Mouse (Mus musculus) hindbrain, embryonic 10.5 days (tissue): ENCODE measurements around the gene Map3k4. TPM values are rescaled to one million over a fixed set of nuclear protein-coding genes. Genes with fewer than 3 reads are reported as not detected.

ENCODE experiments used
- DNase-seq: peaks from one replicate; pipeline ENCODE4 v3.0.0-alpha.2; 2017; ENCODE audit warnings: low spot score
- H3K27ac ChIP-seq: fragments of 300-500 bp; sonication (generic); 2 replicates; pipeline ENCODE4 v1.5.1; 2016; ENCODE audit warnings: mild to moderate bottlenecking, moderate library complexity
- H3K27me3 ChIP-seq: fragments of 300-500 bp; sonication (generic); 2 replicates; pipeline ENCODE4 v1.6.1; 2016; ENCODE audit warnings: mild to moderate bottlenecking; ENCODE audit not compliant: poor library complexity, insufficient read depth, severe bottlenecking
- H3K36me3 ChIP-seq: fragments of 300-500 bp; sonication (generic); 2 replicates; pipeline ENCODE4 v1.6.1; 2016; ENCODE audit warnings: mild to moderate bottlenecking, moderate library complexity
- H3K4me1 ChIP-seq: fragments of 300-500 bp; sonication (generic); replicated peaks from 2 replicates; pipeline ENCODE4 v1.6.1; 2016; ENCODE audit warnings: mild to moderate bottlenecking
- H3K4me3 ChIP-seq: fragments of 300-500 bp; sonication (generic); 2 replicates; pipeline ENCODE4 v1.5.1; 2016; ENCODE audit warnings: mild to moderate bottlenecking, moderate library complexity
- H3K9me3 ChIP-seq: fragments of 300-500 bp; sonication (generic); 2 replicates; pipeline ENCODE4 v1.6.1; 2016; ENCODE audit warnings: mild to moderate bottlenecking, moderate library complexity
- WGBS: fragments of 180-500 bp; shearing (Covaris S2); methylation state at CpG from one replicate; pipeline ENCODE4 v1.1.7; 2016; 5-methylcytosine and 5-hydroxymethylcytosine counted together
- polyA plus RNA-seq: library from polyadenylated mRNA; unstranded; fragments of >200 nt; fragmentation: Nextera tagmentation; extraction: Ambion mirVana; gene quantifications from 2 replicates; pipeline ENCODE4 v1.2.1, GENCODE M21; 2016

Gene Map3k4
- polyA plus RNA-seq, 1 experiment from 2014 or later = 47.7 TPM

DNA sequence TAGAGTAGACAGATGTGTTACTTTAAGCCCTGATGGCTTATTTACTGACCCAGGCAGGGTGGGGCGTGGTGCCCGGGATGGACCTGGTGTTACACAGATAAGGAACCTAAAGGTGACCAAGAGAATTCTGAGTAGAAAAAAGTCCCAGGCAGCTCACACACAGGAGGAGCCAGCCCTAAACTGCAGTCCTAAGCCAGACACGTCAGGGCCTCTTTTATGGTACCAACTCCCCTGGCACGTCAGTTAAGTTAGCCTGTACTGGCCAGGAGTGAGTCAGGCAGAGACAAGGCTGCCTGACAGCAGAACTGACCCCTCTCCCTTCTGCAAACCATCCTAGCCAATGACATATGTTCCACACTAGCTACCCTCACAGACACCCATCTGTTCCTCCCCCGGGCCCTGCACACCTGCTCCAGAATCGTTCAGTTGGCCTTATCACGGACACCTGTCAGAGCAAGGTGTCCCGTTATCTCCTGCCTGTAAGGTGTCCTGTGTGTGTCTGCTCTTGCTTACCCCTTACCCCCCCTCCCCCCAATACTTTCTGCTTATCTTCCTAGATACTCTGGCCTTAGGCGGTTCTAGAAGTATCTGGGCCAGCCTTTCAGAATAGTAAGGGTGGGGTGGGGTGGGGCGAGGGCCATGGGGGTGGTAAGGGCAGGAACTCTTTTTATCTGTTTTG, 113.4 kb downstream of the Map3k4 start:
- no peaks in the 10 kb centered on the region for H3K27me3 ChIP-seq
- DNase-seq = no peak
- WGBS = 77% methylated on average over 10 of the region's 10 CpGs
- peaks cover 50% of the 10 kb centered on the region for H3K4me1 ChIP-seq
- no peak overlapping the region for H3K4me3 ChIP-seq
- peaks cover 29% of the 10 kb centered on the region; the same call in 1 of the 2 replicates for H3K36me3 ChIP-seq
- peak overlapping the region; percentile 79 for H3K27ac ChIP-seq
- H3K9me3 ChIP-seq = no peaks in the 10 kb centered on the region

DNA sequence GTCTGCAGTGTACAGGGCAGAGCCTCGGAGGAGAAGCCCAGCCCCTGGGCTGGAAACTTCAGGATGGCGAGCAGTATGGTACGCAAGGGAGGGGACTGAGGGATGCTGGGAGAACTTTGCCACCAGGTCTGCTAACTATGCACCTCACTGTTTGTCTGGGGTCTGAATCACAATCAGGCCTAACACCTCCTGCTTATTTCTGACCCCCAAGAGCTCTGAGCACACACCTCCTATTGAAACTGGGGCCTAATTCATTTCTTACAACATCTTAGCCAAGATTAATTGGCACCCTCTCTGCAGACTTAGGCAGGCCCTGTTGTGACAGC, 113.9 kb downstream of the Map3k4 start:
- Histone ChIP-seq H3K27ac (peak overlapping the region; percentile 79), H3K27me3 (no peaks in the 10 kb centered on the region), H3K36me3 (peaks cover 28% of the 10 kb centered on the region; the same call in 1 of the 2 replicates), H3K4me1 (peaks cover 50% of the 10 kb centered on the region), H3K9me3 (no peaks in the 10 kb centered on the region), H3K4me3 (no peak overlapping the region)
- 79% methylated on average over 3 of the region's 3 CpGs for WGBS
- DNase-seq = no peak

DNA sequence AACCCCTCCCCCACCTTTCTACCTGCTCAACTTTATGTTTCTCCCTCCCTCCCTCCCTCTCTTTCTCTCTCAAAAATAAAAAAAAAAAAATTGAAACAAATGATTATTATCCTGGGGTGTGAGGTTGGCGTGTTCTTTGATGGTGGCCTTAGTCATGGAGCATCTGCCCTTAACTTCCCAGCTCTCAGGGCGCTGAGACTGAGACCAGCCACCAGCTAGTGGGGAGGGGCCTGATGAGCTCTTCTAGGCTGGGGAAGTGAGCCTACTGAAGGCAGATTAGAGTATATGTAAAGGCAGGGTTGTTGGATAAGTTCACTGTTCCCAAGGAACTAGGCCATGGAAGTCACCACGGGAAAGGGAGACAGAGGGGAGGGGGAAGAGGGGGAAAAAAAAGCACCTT, 114.3 kb downstream of the Map3k4 start:
- WGBS = 70% methylated on average over 3 of the region's 3 CpGs
- no peak for DNase-seq
- Histone ChIP-seq H3K4me3 (no peak overlapping the region), H3K9me3 (no peaks in the 10 kb centered on the region), H3K27ac (peak overlapping the region; percentile 79; the same call in 1 of the 2 replicates), H3K4me1 (peaks cover 50% of the 10 kb centered on the region), H3K36me3 (peaks cover 28% of the 10 kb centered on the region; the same call in 1 of the 2 replicates), H3K27me3 (no peaks in the 10 kb centered on the region)

DNA sequence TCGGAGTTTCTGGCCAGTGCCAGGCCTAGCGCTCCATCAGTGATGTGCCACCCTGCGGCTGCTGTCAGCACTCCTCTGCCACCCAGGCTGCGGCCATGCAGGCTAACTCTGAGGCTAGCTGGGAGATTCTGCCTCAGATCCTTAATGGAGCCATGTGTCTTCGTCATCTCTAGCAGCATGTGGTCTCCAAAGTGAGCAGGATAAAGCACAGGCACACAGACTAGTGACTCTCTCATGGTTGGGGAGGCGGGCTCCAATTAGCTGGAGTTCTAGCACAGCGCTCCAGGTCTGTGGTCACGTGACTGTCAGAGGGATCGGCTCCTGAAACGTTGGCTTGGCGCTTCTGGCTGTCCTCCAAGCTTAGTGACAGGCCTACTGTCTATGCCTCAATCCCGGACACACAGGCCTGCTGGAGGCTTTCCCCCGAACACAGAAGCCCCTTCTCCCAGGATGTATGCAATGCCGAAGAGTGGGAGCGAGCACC, 115.1 kb downstream of the Map3k4 start:
- no peak for DNase-seq
- Histone ChIP-seq H3K27me3 (no peaks in the 10 kb centered on the region), H3K9me3 (no peaks in the 10 kb centered on the region), H3K4me1 (peaks cover 50% of the 10 kb centered on the region), H3K36me3 (peaks cover 34% of the 10 kb centered on the region; the same call in 1 of the 2 replicates), H3K27ac (peak overlapping the region; percentile 31; the same call in 1 of the 2 replicates), H3K4me3 (no peak overlapping the region)
- WGBS = 76% methylated on average over 15 of the region's 15 CpGs

DNA sequence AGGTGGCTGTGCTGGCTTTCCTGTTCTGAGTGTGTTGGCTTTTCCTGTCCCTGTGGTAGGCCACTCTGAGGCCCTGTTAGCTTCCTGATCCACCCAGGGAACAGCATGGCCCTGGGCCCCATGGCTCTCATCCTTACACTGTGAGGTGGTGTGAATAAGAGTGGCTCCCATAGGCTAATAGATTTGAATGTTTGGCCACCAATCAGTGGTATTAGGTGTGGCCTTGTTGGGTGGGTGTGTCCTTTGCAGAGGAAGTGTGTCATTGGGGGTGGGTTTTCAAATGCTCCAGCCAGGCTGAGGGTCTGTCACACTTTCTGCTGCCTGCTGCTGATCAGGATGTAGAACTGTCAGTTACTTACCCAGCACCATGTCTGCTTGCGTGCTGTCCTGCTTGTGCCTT, 117.5 kb downstream of the Map3k4 start:
- peaks cover 50% of the 10 kb centered on the region for H3K36me3 ChIP-seq
- no peak overlapping the region for H3K4me3 ChIP-seq
- no peaks in the 10 kb centered on the region for H3K27me3 ChIP-seq
- 0 out of 2 replicates have a peak overlapping the region, but pooled peaks have one; percentile 2 for H3K27ac ChIP-seq
- WGBS = 88% methylated on average over 1 of the region's 1 CpGs
- peaks cover 31% of the 10 kb centered on the region for H3K4me1 ChIP-seq
- no peaks in the 10 kb centered on the region for H3K9me3 ChIP-seq
- DNase-seq = no peak

DNA sequence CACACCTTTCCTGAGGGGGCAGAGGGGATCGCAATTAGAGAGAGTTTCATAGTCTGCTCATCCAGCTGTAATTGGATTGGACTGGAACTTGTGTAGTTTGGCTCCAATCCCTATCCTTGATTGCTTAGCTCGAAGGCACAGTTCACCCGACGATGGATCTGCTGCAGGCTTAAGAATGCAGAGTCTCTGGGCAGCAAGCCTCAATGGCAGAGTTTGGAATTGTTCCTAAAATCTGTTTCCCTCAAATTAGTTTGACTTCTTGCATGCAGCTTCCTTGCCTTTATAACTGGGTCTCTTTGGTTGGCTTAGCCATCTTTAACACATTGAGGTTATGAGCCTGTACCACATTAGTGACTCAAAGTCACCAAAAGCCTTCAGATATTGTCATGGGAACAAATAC, 118.7 kb downstream of the Map3k4 start:
- no peaks in the 10 kb centered on the region for H3K9me3 ChIP-seq
- H3K4me3 ChIP-seq = no peak overlapping the region
- no peaks in the 10 kb centered on the region for H3K27me3 ChIP-seq
- 86% methylated on average over 4 of the region's 4 CpGs for WGBS
- no peak overlapping the region for H3K27ac ChIP-seq
- peaks cover 29% of the 10 kb centered on the region for H3K4me1 ChIP-seq
- no peak for DNase-seq
- peaks cover 50% of the 10 kb centered on the region for H3K36me3 ChIP-seq

DNA sequence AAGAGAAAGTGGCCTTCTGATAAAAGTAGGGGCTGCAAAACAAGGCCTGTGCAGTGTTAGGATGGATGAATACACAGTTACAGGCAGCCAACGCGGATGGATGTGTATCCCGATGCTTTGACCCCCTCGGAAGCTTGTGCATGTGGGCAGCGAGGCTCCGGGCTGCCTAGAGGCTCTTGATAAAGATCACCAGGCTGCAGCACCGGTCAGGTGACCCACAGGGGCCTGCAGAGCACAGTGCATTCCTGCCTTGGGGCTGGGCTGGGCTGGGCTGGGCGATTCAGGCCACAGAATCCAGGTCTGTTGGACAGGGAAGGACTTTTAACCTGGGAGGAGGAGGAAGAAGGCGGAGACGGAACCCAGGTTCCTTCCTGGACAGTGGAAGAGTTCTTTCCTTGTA, 123.0 kb downstream of the Map3k4 start:
- H3K27ac ChIP-seq = peak overlapping the region; percentile 77
- WGBS = 65% methylated on average over 10 of the region's 10 CpGs
- no peak overlapping the region for H3K4me3 ChIP-seq
- peaks cover 15% of the 10 kb centered on the region for H3K4me1 ChIP-seq
- DNase-seq = no peak
- no peaks in the 10 kb centered on the region for H3K9me3 ChIP-seq
- peaks cover 46% of the 10 kb centered on the region for H3K36me3 ChIP-seq
- H3K27me3 ChIP-seq = no peaks in the 10 kb centered on the region

DNA sequence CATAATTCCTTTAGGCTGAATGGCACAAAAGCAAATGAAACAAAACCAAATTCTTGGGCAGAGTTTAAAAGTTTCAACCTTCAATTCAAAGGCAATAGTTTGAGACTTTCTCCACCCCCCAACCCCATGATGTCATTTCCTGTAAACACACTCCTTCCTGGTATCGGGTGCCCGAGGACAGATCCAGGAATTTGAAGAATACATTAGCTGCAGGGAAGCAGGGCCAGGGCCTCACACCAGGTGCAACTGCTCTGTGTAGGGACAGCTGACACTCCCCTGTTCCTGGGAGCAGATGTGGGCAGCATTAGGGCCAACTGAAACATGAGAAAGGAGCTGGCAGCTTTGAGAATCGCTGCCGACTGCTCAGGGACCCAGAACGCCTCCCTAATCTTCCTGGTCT, 123.5 kb downstream of the Map3k4 start:
- Histone ChIP-seq H3K27ac (peak overlapping the region; percentile 77), H3K36me3 (peaks cover 44% of the 10 kb centered on the region), H3K9me3 (no peaks in the 10 kb centered on the region), H3K27me3 (no peaks in the 10 kb centered on the region), H3K4me3 (no peak overlapping the region), H3K4me1 (peaks cover 15% of the 10 kb centered on the region)
- 51% methylated on average over 5 of the region's 5 CpGs for WGBS
- DNase-seq = peak; percentile 25

DNA sequence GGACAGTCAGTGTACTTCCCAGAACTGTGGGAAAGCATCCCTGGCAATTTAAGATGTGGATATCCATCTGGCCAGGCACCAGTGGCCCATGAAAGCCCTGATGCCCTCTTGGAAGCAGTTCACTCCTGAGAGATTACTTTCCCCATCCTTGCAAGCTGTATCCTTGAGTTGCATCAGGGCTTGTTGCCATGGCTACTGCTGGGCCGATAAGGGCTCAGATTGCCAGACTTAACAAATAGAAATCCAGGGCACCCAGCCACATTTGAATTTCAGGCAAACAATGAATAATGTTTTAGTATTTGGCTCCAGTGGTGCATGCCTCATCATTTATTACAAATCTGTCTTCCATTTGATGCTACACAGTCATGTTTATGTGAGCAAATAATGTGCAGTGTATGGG, 130.8 kb downstream of the Map3k4 start:
- DNase-seq = no peak

DNA sequence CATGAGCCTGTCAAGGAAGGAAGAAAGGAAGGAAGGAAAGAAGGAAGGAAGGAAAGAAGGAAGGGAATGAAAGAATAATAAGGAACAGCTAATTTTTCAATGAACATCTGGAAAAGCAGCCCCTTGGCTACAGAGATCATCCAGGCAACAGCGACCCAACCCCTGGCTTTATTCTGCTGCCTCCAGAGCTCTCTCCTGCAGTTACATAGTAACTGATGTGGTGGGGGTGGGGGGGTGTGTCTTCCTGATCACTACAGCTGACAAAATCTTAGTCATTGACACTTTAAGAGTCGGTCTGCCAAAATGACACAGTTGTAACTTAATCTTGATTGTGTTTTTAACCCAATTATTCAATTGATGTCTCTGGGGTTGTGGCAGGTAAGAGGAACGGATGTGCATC, 132.3 kb downstream of the Map3k4 start:
- Histone ChIP-seq H3K36me3 (peaks cover 22% of the 10 kb centered on the region), H3K27ac (no peak overlapping the region), H3K27me3 (no peaks in the 10 kb centered on the region), H3K4me3 (no peak overlapping the region), H3K4me1 (peaks cover 3% of the 10 kb centered on the region; the same call in 1 of the 2 replicates), H3K9me3 (peaks cover 2% of the 10 kb centered on the region; the same call in 1 of the 2 replicates)
- no peak for DNase-seq
- WGBS = 86% methylated on average over 3 of the region's 3 CpGs

More for the DNA sequence above, 130.8 kb downstream of the Map3k4 start:
- Histone ChIP-seq H3K4me3 (no peak overlapping the region), H3K27me3 (no peaks in the 10 kb centered on the region), H3K27ac (no peak overlapping the region), H3K36me3 (peaks cover 30% of the 10 kb centered on the region), H3K9me3 (peaks cover 2% of the 10 kb centered on the region; the same call in 1 of the 2 replicates), H3K4me1 (peaks cover 3% of the 10 kb centered on the region; the same call in 1 of the 2 replicates)
- WGBS = 75% methylated on average over 1 of the region's 1 CpGs

DNA sequence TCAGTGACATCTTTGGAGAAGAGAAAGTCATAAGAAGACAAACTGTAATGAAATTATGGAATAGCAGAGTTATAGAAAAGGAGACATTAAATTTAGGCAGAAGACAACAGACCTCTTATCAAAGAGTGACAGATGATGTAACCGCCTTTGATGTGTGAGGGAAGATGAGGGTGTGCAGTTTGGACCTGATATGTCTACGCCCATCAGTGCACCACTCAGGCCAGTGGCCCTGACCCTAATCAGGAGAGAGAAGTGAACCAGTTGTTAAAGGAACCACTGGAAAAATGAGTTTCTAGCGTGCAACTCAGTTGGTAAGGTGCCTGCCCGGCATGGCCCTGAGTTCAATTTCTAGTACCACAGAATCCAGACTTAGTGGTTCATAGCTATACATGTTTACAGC, 132.7 kb downstream of the Map3k4 start:
- Histone ChIP-seq H3K4me3 (no peak overlapping the region), H3K4me1 (peaks cover 3% of the 10 kb centered on the region; the same call in 1 of the 2 replicates), H3K36me3 (peaks cover 22% of the 10 kb centered on the region), H3K27ac (no peak overlapping the region), H3K9me3 (peaks cover 2% of the 10 kb centered on the region; the same call in 1 of the 2 replicates), H3K27me3 (no peaks in the 10 kb centered on the region)
- DNase-seq = no peak
- 93% methylated on average over 4 of the region's 4 CpGs for WGBS

DNA sequence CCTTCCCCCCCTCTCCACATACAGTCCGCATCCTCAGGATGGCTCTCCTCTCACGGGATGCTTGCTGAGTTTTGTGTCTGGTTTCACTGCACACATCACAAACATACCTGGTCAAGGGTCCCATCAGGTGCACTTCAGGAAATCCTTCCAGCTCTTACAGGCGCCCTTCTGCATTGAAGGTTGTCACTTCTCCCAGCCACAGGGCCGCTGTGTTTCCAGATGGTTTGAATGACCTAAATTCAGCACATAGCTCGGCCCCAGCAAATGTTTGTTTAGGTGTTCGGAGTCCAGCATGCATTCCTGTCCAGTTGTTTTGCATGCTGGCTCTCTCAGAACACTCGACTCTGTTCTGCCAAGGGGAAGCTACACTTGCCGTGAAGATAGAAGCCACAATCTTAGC, 134.3 kb downstream of the Map3k4 start:
- no peak for DNase-seq
- Histone ChIP-seq H3K4me3 (no peak overlapping the region), H3K4me1 (peaks cover 3% of the 10 kb centered on the region; the same call in 1 of the 2 replicates), H3K27me3 (no peaks in the 10 kb centered on the region), H3K36me3 (peaks cover 27% of the 10 kb centered on the region), H3K9me3 (peaks cover 2% of the 10 kb centered on the region; the same call in 1 of the 2 replicates), H3K27ac (no peak overlapping the region)
- WGBS = 71% methylated on average over 8 of the region's 8 CpGs

DNA sequence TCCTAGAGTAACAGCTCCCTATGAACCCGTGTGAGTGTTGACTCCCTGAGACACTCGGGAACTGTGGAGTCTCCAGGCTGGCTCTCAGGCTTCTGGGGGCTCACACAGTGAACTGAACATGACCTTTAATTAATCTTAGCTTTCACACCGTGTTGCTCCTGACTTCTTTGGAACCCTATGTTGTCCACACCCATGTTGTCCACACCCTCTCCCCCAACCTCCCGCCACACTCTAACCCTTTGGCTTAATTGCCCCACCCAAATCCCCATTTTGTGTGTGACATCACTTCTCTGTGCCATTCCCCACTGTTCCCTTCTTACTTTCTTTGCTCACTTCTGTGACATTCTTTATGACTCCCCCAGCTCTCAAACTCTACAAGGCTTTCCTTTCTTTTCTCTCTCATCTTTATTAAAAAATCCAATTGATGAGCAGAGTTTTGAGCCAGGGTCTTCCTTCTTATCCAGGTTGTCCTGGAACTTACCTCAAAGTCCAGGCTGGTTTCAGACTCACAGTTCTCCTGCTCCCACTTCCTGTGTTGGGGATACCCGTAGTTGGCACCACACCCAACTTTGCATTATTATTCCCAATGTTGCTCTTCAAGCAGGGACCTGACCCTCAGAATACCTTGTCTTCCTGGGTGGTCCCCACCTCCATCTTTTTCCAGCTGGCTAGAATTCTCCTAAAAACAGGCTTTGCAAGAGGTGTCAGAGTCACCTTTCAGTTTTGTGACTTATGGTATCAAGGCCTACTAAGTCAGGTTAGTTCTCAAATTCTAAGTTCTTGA, 135.7 kb downstream of the Map3k4 start:
- 85% methylated on average over 5 of the region's 5 CpGs for WGBS
- no peaks in the 10 kb centered on the region for H3K9me3 ChIP-seq
- no peak overlapping the region for H3K4me3 ChIP-seq
- no peak overlapping the region for H3K27ac ChIP-seq
- no peaks in the 10 kb centered on the region for H3K27me3 ChIP-seq
- H3K4me1 ChIP-seq = peaks cover 3% of the 10 kb centered on the region; the same call in 1 of the 2 replicates
- peaks cover 21% of the 10 kb centered on the region for H3K36me3 ChIP-seq
- DNase-seq = no peak
